Mouse (Mus musculus): Measurements from ENCODE around the gene Ptpro. TPM values are rescaled to one million over a fixed set of nuclear protein-coding genes. Genes with fewer than 3 reads are reported as not detected.

The Ptpro gene
- polyA plus RNA-seq, 1 experiment from 2014 or later = 1.1 TPM

- DNase-seq (ENCODE audit: low spot score) = no peak
These were observed 43.1 kb downstream of the Ptpro start for GRCm38 (mm10) chr6:137294973-137295820.

- no peak for DNase-seq (ENCODE audit: low spot score)
These were observed 50.4 kb downstream of the Ptpro start for GRCm38 (mm10) chr6:137302561-137302960.

GRCm38 (mm10) chr6:137303824-137304223, 51.7 kb downstream of the Ptpro start:
- no peak for DNase-seq (ENCODE audit: low spot score)

GRCm38 (mm10) chr6:137315265-137315664, 63.1 kb downstream of the Ptpro start:
- DNase-seq (ENCODE audit: low spot score) = no peak

- no peak for DNase-seq (ENCODE audit: low spot score)
These were observed 64.2 kb downstream of the Ptpro start for GRCm38 (mm10) chr6:137316358-137316757.

- DNase-seq (ENCODE audit: low spot score) = no peak
These were observed 65.4 kb downstream of the Ptpro start for GRCm38 (mm10) chr6:137317509-137317908.

GRCm38 (mm10) chr6:137318242-137318861, 66.2 kb downstream of the Ptpro start:
- DNase-seq (ENCODE audit: low spot score) = no peak

- no peak for DNase-seq (ENCODE audit: low spot score)
These were observed 67.5 kb downstream of the Ptpro start for GRCm38 (mm10) chr6:137319658-137320057.

- DNase-seq (ENCODE audit: low spot score) = no peak
These were observed 75.6 kb downstream of the Ptpro start for GRCm38 (mm10) chr6:137327718-137328117.

GRCm38 (mm10) chr6:137328228-137328627, 76.1 kb downstream of the Ptpro start:
- no peak for DNase-seq (ENCODE audit: low spot score)

- no peak for DNase-seq (ENCODE audit: low spot score)
These were observed 78.7 kb downstream of the Ptpro start for GRCm38 (mm10) chr6:137330782-137331181.

GRCm38 (mm10) chr6:137331826-137332225, 79.7 kb downstream of the Ptpro start:
- no peak for DNase-seq (ENCODE audit: low spot score)

- DNase-seq (ENCODE audit: low spot score) = no peak
These were observed 87.0 kb downstream of the Ptpro start for GRCm38 (mm10) chr6:137339071-137339470.

- no peak for DNase-seq (ENCODE audit: low spot score)
These were observed 91.7 kb downstream of the Ptpro start for GRCm38 (mm10) chr6:137343688-137344441.

- DNase-seq (ENCODE audit: low spot score) = no peak
These were observed 108.0 kb downstream of the Ptpro start for GRCm38 (mm10) chr6:137360166-137360565.

- no peak for DNase-seq (ENCODE audit: low spot score)
These were observed 110.1 kb downstream of the Ptpro start for GRCm38 (mm10) chr6:137362216-137362615.

- no peak for DNase-seq (ENCODE audit: low spot score)
These were observed 112.6 kb downstream of the Ptpro start for GRCm38 (mm10) chr6:137364681-137365080.

GRCm38 (mm10) chr6:137365637-137366036, 113.5 kb downstream of the Ptpro start:
- no peak for DNase-seq (ENCODE audit: low spot score)

- peak; percentile 9 for DNase-seq (ENCODE audit: low spot score)
These were observed 118.6 kb downstream of the Ptpro start for GRCm38 (mm10) chr6:137370745-137371144.

- no peak for DNase-seq (ENCODE audit: low spot score)
These were observed 119.3 kb downstream of the Ptpro start for GRCm38 (mm10) chr6:137371455-137371854.

GRCm38 (mm10) chr6:137373920-137374319, 121.8 kb downstream of the Ptpro start:
- no peak for DNase-seq (ENCODE audit: low spot score)

- DNase-seq (ENCODE audit: low spot score) = no peak
These were observed 130.4 kb downstream of the Ptpro start for GRCm38 (mm10) chr6:137382546-137382945.
